Mouse (Mus musculus) heart, adult 2 months (tissue): ENCODE results near the gene Nsun4.

ENCODE experiments used
- CTCF ChIP-seq: fragments of 200-600 bp; IDR thresholded peaks from 2 replicates; pipeline ENCODE4 v1.8.1; 2022; ENCODE audit warnings: antibody characterized with exemption, mild to moderate bottlenecking, moderate library complexity
- EP300 ChIP-seq: fragments of 200-500 bp; IDR thresholded peaks from 2 replicates; pipeline ENCODE4 v1.6.1; 2011; ENCODE audit warnings: low read depth, low read length, control low read depth; ENCODE audit not compliant: insufficient read depth
- POLR2A ChIP-seq: fragments of 200-500 bp; IDR thresholded peaks from 2 replicates; pipeline ENCODE4 v1.6.1; 2011; ENCODE audit warnings: mild to moderate bottlenecking, low read depth, low read length, control low read depth; ENCODE audit not compliant: insufficient read depth

DNA sequence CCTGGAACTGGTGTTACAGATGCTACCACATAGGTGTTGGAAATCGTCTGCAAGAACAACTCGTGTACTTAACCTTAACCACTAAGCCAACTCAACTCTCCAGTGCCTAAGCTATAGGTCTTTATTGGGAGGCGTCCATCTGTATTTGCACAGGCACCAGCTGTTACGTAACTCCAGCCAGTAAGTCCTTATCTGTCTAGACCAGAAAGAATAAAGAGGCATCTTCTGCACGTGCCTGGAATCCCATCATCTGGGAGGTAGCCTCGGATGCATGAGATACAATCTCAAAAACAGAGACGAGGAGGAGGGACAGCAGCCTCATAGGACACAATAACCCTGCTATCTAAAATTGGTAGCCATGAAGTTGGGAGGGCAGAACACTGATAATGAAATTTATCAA lies 47.3 kb upstream of the Nsun4 start:
- TF ChIP-seq POLR2A (no peak), CTCF (no peak), EP300 (no peak)
